Mouse (Mus musculus) erythroblast, embryonic 14.5 days (primary cell): ENCODE measurements around the gene Ep300.

Source experiments
- GATA1 ChIP-seq: IDR thresholded peaks from 2 replicates; pipeline ENCODE4 v1.6.1; 2012; ENCODE audit warnings: low read length, inconsistent platforms, mixed read lengths
- TAL1 ChIP-seq: IDR thresholded peaks from 3 replicates; pipeline ENCODE4 v1.6.1; 2012; ENCODE audit warnings: low read length, inconsistent platforms, mixed read lengths

GRCm38 (mm10) chr15:81535881-81536351, 49.2 kb upstream of the Ep300 start:
- TF ChIP-seq GATA1 (no peak), TAL1 (no peak)
